Mouse (Mus musculus) spleen, adult 2 months (tissue): Measurements from ENCODE around the gene Gm10436. TPM values are rescaled to one million over a fixed set of nuclear protein-coding genes. Genes with fewer than 3 reads are reported as not detected.
"Not testable (repeated sequence)": the region's sequence is repeated elsewhere in the genome, so short reads cannot be mapped to it uniquely, and the experiment has no call there.

ENCODE experiments used
- DNase-seq, 2 experiments: peaks; one replicate each; pipeline versions ENCODE4 v3.0.0 to v3.0.0-alpha.2; 2012 to 2021; ENCODE audit warnings: low spot score in 2 of 2, low read depth in 1 of 2
- H3K27ac ChIP-seq: fragments of 200-500 bp; 2 replicates; pipeline ENCODE4 v1.5.1; 2012; ENCODE audit warnings: low read length, inconsistent platforms; ENCODE audit not compliant: insufficient read depth
- H3K27me3 ChIP-seq: fragments of 200-500 bp; 2 replicates; pipeline ENCODE4 v1.6.1; 2012; ENCODE audit warnings: mild to moderate bottlenecking, moderate library complexity, low read length, inconsistent platforms; ENCODE audit not compliant: control insufficient read depth, insufficient read depth
- H3K36me3 ChIP-seq: fragments of 200-500 bp; 2 replicates; pipeline ENCODE4 v1.6.1; 2012; ENCODE audit warnings: mild to moderate bottlenecking, low read length, inconsistent platforms; ENCODE audit not compliant: control insufficient read depth, insufficient read depth
- H3K4me1 ChIP-seq: fragments of 200-500 bp; 2 replicates; pipeline ENCODE4 v1.6.1; 2011; ENCODE audit warnings: inconsistent platforms; ENCODE audit not compliant: control insufficient read depth, insufficient read depth, insufficient read length
- H3K4me3 ChIP-seq: fragments of 200-500 bp; 2 replicates; pipeline ENCODE4 v1.5.1; 2011; ENCODE audit warnings: mild to moderate bottlenecking, inconsistent platforms; ENCODE audit not compliant: insufficient read depth, insufficient read length; ENCODE audit errors: extremely low read depth
- CTCF ChIP-seq: fragments of 200-500 bp; IDR thresholded peaks from 2 replicates; pipeline ENCODE4 v1.5.1; 2011; ENCODE audit warnings: mild to moderate bottlenecking, inconsistent platforms; ENCODE audit not compliant: insufficient read depth, insufficient read length, insufficient replicate concordance; ENCODE audit errors: extremely low read depth
- POLR2A ChIP-seq: fragments of 200-500 bp; IDR thresholded peaks from 2 replicates; pipeline ENCODE4 v1.6.1; 2011; ENCODE audit warnings: low read depth, low read length, inconsistent platforms
- WGBS: fragments of 180-500 bp; shearing (Covaris S2); methylation state at CpG from one replicate; pipeline ENCODE4 v1.1.7; 2018; 5-methylcytosine and 5-hydroxymethylcytosine counted together
- polyA plus RNA-seq: library from polyadenylated mRNA; depleted of rRNA; stranded (reverse); fragments of >200 nt; gene quantifications from 2 replicates; pipeline ENCODE4 v1.2.3, GENCODE M21; 2012; rRNA removed

The Gm10436 gene
- polyA plus RNA-seq: not detected in 2 replicates

- 76% methylated on average over 1 of the region's 1 CpGs for WGBS
- H3K27me3 ChIP-seq, H3K4me1 ChIP-seq, DNase-seq, H3K4me3 ChIP-seq, H3K27ac ChIP-seq, H3K36me3 ChIP-seq: not testable (repeated sequence)
Observed at GRCm38 (mm10) chr12:88182008-88182407, at the start of gene Gm10436. Gene Gm10436, minus strand, starts transcription at chr12:88182108.

- no peak for DNase-seq
- Histone ChIP-seq H3K27me3 (no peaks in the 10 kb centered on the region), H3K4me1 (no peaks in the 10 kb centered on the region), H3K36me3 (no peaks in the 10 kb centered on the region), H3K4me3 (no peak overlapping the region), H3K27ac (no peak overlapping the region)
- no peak for TF ChIP-seq CTCF
- no peak for TF ChIP-seq POLR2A
- 88% methylated on average over 3 of the region's 3 CpGs for WGBS
Observed at GRCm38 (mm10) chr12:88219445-88219844, 37.5 kb upstream of the Gm10436 start.

- DNase-seq, H3K27ac ChIP-seq, H3K4me3 ChIP-seq, H3K4me1 ChIP-seq, H3K36me3 ChIP-seq, H3K27me3 ChIP-seq: not testable (repeated sequence)
Observed at GRCm38 (mm10) chr12:88218059-88218458, 36.2 kb upstream of the Gm10436 start.

GRCm38 (mm10) chr12:88214641-88215040 is 32.7 kb upstream of the Gm10436 start:
- Histone ChIP-seq H3K4me3 (no peak overlapping the region), H3K27me3 (no peaks in the 10 kb centered on the region), H3K36me3 (no peaks in the 10 kb centered on the region), H3K27ac (no peak overlapping the region), H3K4me1 (no peaks in the 10 kb centered on the region)
- DNase-seq: no peak
- TF ChIP-seq CTCF (no peak), POLR2A (no peak)
- WGBS: 83% methylated on average over 12 of the region's 12 CpGs

GRCm38 (mm10) chr12:88211458-88211857 is 29.6 kb upstream of the Gm10436 start:
- H3K36me3 ChIP-seq, H3K27me3 ChIP-seq, H3K4me1 ChIP-seq, H3K27ac ChIP-seq, H3K4me3 ChIP-seq, DNase-seq: not testable (repeated sequence)
- WGBS: 88% methylated on average over 9 of the region's 9 CpGs

- H3K4me1 ChIP-seq: no peaks in the 10 kb centered on the region
- no peak for DNase-seq
- TF ChIP-seq POLR2A (no peak), CTCF (no peak)
- no peaks in the 10 kb centered on the region for H3K36me3 ChIP-seq
- no peak overlapping the region for H3K4me3 ChIP-seq
- 88% methylated on average over 2 of the region's 2 CpGs for WGBS
- no peak overlapping the region for H3K27ac ChIP-seq
- no peaks in the 10 kb centered on the region for H3K27me3 ChIP-seq
Observed at GRCm38 (mm10) chr12:88202856-88203255, 20.9 kb upstream of the Gm10436 start.

Other genes with a start within 250 kb of the Gm10436 start
- not detected in 2 replicates for gene Gm2042, start 228.0 kb downstream of the Gm10436 start, polyA plus RNA-seq
- gene Gm2075, start 170.3 kb downstream of the Gm10436 start, polyA plus RNA-seq: not detected in 2 replicates
- gene Gm6803, start 163.3 kb downstream of the Gm10436 start, polyA plus RNA-seq: not detected in 2 replicates
- gene Gm2056, start 155.1 kb downstream of the Gm10436 start, polyA plus RNA-seq: not detected in 2 replicates
- not detected in 2 replicates for gene Gm16368, start 98.4 kb downstream of the Gm10436 start, polyA plus RNA-seq
- gene Gm8332, start 68.0 kb upstream of the Gm10436 start, polyA plus RNA-seq: not detected in 2 replicates
- not detected in 2 replicates for gene Gm5662, start 92.4 kb upstream of the Gm10436 start, polyA plus RNA-seq
- gene Gm5039, start 141.9 kb upstream of the Gm10436 start, polyA plus RNA-seq: not detected in 2 replicates
- 15.6 and 20.3 TPM in 2 replicates for gene Adck1, start 178.4 kb upstream of the Gm10436 start, polyA plus RNA-seq